Mouse (Mus musculus): ENCODE results near the gene Nfatc2ip. TPM values are rescaled to one million over a fixed set of nuclear protein-coding genes. Genes with fewer than 3 reads are reported as not detected.
"Not testable (repeated sequence)": the region's sequence is repeated elsewhere in the genome, so short reads cannot be mapped to it uniquely, and the experiment has no call there.

Gene Nfatc2ip
- total RNA-seq, 2 experiments from 2014 or later: 2.2 to 3.5 TPM

GRCm38 (mm10) chr7:126414725-126415124, 18.2 kb upstream of the Nfatc2ip start, which contains the start of gene Cd19:
TSS of gene Cd19 (minus strand) at chr7:126414889.
- intact Hi-C loops (cut with DNase I): no loop called here
- DNase-seq: no peak

DNA sequence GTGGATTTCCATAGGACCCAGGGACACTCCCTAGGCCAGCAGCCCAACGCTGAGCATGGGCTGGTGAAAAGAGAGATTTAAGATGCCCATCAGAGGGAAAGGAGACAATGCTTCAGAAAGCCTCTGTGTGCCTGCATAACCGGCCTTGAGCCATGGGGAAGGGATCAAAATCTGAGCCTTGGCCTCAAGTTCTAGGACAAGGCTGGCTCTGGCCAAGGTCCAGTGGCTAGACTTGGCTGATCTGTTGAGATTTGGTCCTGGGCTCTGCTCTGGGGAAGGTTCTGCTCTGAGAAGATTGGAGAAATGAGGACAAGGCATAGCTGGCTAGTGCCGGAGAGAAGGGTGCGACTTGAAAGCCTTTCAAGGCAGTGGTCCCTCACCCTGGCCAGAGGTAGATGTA, 14.5 kb upstream of the Nfatc2ip start:
- DNase-seq: no peak
- intact Hi-C loops (cut with DNase I): no loop called here

DNA sequence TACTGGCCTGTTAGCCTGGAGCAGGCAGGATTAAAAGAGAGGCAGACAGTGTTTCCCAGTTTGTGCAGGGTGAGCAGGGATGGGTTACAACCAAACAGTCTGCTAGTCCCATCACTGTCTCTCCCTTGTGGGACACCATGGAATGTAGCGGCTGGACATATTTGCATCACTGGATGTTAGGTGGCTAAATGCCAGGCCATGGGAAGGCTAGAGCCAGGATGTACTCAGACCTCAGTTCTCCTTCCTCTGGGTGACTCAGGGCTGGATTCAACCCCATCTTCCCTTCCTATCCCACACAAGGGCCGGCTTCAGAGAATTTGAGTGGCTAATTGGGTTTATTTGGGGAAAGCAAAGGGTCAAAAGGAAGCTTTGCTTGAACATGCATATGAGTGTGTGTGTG, 12.1 kb upstream of the Nfatc2ip start:
- intact Hi-C loops (cut with DNase I): no loop called here
- DNase-seq: no peak

GRCm38 (mm10) chr7:126402518-126402917, 6.0 kb upstream of the Nfatc2ip start:
- intact Hi-C loops (cut with DNase I); DNase-seq: not testable (repeated sequence)

GRCm38 (mm10) chr7:126399548-126399947, 3.0 kb upstream of the Nfatc2ip start:
- intact Hi-C loops (cut with DNase I): loop anchor here (2.0 kb wide), 1 partner anchor 129 kb away; no protein-coding TSS in a partner anchor
- DNase-seq: peak; percentile 65 to 80

- no peak for DNase-seq
- intact Hi-C loops (cut with DNase I): loop anchor here (2.0 kb wide), 1 partner anchor 131 kb away; no protein-coding TSS in a partner anchor
Measured at GRCm38 (mm10) chr7:126397822-126398221, 1.3 kb upstream of the Nfatc2ip start.

DNA sequence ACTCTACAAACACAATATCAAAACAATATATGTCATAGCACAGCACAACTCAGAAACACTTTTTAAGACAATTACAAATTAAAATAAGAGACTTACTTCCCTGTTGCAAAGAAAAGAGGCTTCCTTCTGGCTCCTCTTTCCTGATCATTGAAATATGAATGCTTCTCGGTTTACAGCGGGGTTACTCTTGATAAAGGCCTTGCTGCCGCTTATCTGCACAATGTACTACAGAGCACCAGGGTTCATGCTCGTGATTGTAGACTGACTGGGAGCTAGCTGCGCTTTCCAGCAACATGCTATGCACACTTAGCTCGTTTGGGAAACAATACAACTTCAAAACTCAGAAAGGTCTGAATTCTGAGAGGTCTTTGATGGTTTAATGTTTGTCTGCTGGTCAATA, 684 bp upstream of the Nfatc2ip start:
- intact Hi-C loops (cut with DNase I): no loop called here
- no peak for DNase-seq

GRCm38 (mm10) chr7:126392086-126392884, 4.3 kb downstream of the Nfatc2ip start:
- DNase-seq; intact Hi-C loops (cut with DNase I): not testable (repeated sequence)

GRCm38 (mm10) chr7:126388185-126388584, 8.4 kb downstream of the Nfatc2ip start:
- DNase-seq: no peak
- intact Hi-C loops (cut with DNase I): no loop called here

DNA sequence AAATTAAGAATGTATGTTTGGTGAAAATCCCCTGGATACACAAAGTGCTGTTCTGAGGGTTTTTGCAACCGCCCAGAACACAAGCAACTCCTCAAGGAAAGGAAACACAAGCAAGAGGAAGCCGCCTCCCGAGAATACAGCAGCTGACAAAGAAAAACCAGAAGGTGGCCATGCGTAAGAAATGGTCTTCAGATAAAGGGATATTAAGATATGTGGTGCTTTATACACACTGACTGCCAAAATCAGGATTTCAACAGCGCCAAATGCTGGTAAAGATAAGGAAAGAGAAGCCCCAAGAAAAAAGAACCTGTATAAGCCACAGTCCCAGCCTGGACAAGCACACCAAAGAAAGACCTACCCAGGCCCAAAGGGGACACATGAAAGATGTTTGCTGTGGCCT, 13.0 kb downstream of the Nfatc2ip start:
- intact Hi-C loops (cut with DNase I): no loop called here
- DNase-seq: no peak

DNA sequence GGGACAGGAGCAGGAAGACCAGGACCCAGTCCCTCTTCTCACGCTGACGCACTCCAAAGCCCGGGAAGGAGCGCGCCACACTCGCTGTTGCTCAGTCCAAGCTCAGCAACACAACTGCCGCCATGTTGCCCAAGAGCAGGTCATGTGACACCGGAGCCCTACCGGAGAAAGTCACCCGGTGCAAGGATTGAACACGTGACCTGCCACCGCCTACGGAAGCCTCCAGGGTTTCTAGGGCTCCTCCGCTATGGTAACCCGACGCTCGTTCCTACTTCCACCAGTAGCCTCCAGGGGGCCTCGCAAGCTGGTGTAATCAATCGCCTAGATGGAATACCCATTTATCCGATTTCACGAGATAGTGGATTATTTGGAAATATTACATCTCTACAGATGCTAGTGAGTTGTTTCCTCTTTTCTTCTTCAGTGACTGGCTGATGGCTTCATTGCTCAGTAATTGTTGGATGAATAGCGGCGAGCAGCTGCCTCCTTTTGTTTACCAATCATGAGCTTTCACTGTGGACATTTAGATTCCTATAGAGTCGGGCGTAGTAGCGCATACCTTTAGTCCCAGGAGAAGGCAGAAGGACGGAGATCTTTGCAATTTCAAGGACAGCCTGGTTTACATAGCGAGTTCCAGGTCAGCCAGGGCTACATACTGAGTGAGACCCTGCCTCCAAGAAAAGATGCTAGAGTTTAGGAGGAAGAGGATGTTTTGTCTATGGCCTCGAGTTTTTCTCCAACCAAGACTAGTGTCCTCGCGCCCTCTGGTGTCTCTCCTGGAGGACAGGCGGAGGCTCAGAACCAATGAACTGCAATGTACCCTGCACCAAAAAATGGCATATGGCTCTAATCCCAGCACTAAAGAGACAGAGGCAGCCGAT, 19.0 kb downstream of the Nfatc2ip start, which contains the start of gene Spns1:
Gene Spns1 (minus strand): TSS at position 173 of the 881 bp plus-strand sequence.
- intact Hi-C loops (cut with DNase I): loop anchor here (2.0 to 5.0 kb wide), 2 partner anchors 53 to 115 kb away; no protein-coding TSS in a partner anchor
- peak; percentile 85 to 91 for DNase-seq

DNA sequence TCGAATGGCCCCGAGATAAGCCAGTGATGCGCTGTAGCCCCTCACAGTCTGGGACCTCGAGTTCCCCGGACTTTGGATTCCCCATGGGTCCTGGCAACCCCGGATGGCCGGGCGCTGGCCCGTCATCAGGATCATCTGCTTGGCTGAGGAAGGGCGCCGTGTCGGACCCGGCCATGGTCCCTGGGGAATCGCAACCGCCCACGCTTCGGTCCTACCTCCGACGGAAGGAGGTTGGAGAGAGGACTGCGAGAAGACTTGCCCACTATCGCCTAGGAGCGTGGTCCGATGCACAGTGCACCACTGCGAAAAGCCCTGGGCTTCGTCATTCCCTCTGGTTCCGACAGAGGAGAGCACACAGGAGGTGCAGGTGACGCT, 19.6 kb downstream of the Nfatc2ip start:
- DNase-seq: peak in 1 of 2 experiments; percentile 23

DNA sequence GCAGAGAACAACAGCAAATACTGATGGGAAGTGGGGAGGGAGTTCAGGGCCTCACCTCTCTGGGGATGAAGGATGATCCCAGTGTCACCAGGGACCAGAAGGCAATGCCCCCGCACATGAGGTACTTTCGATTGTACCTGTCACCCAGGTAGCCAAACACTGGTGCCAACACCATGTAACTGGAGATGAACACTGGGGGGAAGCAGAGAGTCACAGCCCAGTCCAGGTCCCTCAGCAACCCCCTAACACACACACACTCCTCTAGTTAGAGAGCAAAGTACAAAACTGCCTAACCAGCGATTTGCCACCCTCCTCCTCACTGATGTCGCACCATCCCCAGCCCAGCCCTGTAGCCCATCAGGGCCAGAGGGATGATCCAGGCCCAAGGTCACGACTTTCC, 21.5 kb downstream of the Nfatc2ip start:
- intact Hi-C loops (cut with DNase I): loop anchor here (2.0 to 5.0 kb wide), 2 partner anchors 42 to 113 kb away; no protein-coding TSS in a partner anchor
- DNase-seq: no peak

More for the DNA sequence above, 19.6 kb downstream of the Nfatc2ip start:
- intact Hi-C loops (cut with DNase I): loop anchor here (2.0 to 5.0 kb wide), 2 partner anchors 52 to 115 kb away; no protein-coding TSS in a partner anchor

DNA sequence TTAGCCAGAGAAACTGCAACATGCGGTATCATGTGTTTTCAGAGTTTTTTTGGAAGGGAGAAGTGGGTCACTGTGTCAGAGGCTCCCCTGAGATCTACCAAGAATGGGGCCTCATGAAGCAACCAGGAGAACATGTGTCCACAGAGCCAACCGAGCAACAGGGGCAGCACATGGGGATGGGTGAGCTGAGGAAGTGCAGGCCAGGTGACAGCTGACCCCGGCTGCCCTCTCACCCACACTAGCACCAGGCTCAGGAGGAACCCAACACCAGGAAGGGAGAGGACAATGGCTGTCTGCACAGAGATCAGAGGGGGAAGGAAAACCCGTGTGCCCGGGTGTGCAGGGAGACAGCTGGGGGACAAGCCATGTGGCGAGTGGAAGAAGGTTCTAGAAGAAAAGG, 22.0 kb downstream of the Nfatc2ip start:
- DNase-seq: no peak
- intact Hi-C loops (cut with DNase I): loop anchor here (2.0 kb wide), 1 partner anchor 42 kb away; no protein-coding TSS in a partner anchor

GRCm38 (mm10) chr7:126373007-126373406, 23.5 kb downstream of the Nfatc2ip start:
- DNase-seq: no peak
- intact Hi-C loops (cut with DNase I): no loop called here

DNA sequence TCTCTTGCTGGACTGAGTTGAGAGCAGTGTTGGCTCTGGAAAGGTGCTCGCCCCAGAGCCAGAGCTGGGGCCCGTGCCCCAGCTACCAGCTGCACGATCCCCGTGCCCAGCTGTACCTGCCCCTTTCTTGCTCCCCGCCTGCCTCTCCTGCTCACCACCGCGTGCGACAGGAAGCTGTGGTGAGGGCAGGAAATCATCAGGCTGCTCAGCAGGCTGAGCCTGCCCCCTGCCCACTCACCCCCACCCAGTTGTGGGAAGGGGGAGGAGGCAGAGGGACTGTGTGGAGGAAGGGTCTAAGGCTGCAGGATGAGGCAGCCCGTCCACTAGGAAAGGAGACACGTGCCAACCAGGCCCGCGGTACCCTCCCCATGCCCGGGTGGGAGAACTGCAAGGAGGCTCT, 27.1 kb downstream of the Nfatc2ip start, which contains the start of gene Lat:
Gene Lat (minus strand): TSS at position 178 of the 400 bp plus-strand sequence.
- no peak for DNase-seq
- intact Hi-C loops (cut with DNase I): no loop called here

GRCm38 (mm10) chr7:126368367-126368766, 28.2 kb downstream of the Nfatc2ip start:
- no peak for DNase-seq
- intact Hi-C loops (cut with DNase I): no loop called here

GRCm38 (mm10) chr7:126367636-126368035, 28.9 kb downstream of the Nfatc2ip start:
- no peak for DNase-seq
- intact Hi-C loops (cut with DNase I): no loop called here

DNA sequence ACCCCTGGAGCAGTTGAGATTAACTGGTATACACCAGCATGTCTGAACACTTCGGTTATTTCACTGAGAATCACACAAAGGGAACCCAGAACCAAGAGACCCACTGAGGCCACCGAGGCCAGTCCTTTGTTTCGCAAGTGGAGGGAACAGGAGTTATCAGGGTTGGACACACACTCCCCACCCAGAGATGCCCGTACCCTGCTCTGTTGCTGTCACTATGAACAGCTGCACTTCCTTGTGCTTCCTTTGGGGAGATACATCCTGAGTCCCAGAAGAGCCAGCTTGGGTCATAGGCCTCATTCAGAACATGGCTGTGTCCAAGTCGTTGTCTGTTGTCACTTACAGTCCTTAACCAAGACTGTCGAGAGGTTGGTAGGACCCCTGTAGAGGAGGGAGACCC, 33.5 kb downstream of the Nfatc2ip start:
- intact Hi-C loops (cut with DNase I): no loop called here
- DNase-seq: no peak

DNA sequence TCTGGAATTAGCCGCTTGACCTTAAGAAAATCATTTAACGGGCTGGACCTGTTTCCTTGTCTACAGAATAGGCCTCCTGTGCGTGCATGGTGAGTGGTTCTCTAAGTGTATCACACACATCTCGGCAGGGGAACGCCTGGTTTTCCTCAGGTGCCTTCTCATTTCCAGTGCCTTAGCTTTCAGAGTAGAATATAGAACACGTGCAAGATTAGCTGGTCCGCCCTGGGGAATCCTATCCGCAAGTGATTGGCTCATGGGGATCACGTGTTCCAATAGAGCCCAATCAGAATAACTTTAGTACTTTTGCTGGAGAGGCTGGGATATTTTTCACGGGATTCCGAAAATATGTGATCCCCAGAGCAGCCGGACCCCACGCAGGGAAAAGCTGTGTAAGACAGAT, 37.5 kb downstream of the Nfatc2ip start:
- no peak for DNase-seq
- intact Hi-C loops (cut with DNase I): no loop called here

GRCm38 (mm10) chr7:126358413-126358812, 38.1 kb downstream of the Nfatc2ip start:
- intact Hi-C loops (cut with DNase I): no loop called here
- no peak for DNase-seq
